Mouse (Mus musculus) layer of hippocampus, adult 2 months (tissue): ENCODE data around the gene Mrpl34. TPM values are rescaled to one million over a fixed set of nuclear protein-coding genes. Genes with fewer than 3 reads are reported as not detected.

ENCODE experiments used
- DNase-seq, 2 experiments: peaks; one replicate each; pipeline ENCODE4 v3.0.0; 2022; ENCODE audit warnings: low spot score in 2 of 2
- H3K27ac ChIP-seq: fragments of 200-600 bp; 2 replicates; pipeline ENCODE4 v1.8.1; 2022
- H3K4me3 ChIP-seq: fragments of 200-600 bp; 2 replicates; pipeline ENCODE4 v1.8.1; 2022; ENCODE audit warnings: mild to moderate bottlenecking
- CTCF ChIP-seq: fragments of 200-600 bp; conservative IDR thresholded peaks from 2 replicates; pipeline ENCODE4 v1.8.1; 2022; ENCODE audit warnings: antibody characterized with exemption, mild to moderate bottlenecking, moderate library complexity
- total RNA-seq, 2 experiments: library from RNA; stranded (reverse); gene quantifications; 2 replicates each; pipeline ENCODE4 v1.2.3; 2021

Mrpl34 gene
- total RNA-seq, 2 experiments from 2014 or later = 39.7 to 45.4 TPM

GRCm38 (mm10) chr8:71461152-71461840 is 3.5 kb upstream of the Mrpl34 start:
- no peak for DNase-seq
- no peak for TF ChIP-seq CTCF
- H3K4me3 ChIP-seq = peak overlapping the region; percentile 72; the same call in 1 of the 2 replicates
- no peak overlapping the region for H3K27ac ChIP-seq

GRCm38 (mm10) chr8:71462191-71462590 is 2.6 kb upstream of the Mrpl34 start:
- H3K27ac ChIP-seq = peak overlapping the region; percentile 96
- TF ChIP-seq CTCF = no peak
- no peak for DNase-seq
- H3K4me3 ChIP-seq = peak overlapping the region; percentile 72

- peak; percentile 65 to 74 for DNase-seq
- peak; percentile 30 for TF ChIP-seq CTCF
- Histone ChIP-seq H3K27ac (peak overlapping the region; percentile 96), H3K4me3 (peak overlapping the region; percentile 72)
Observed at GRCm38 (mm10) chr8:71462786-71463185, 2.0 kb upstream of the Mrpl34 start.

- H3K27ac ChIP-seq = peak within 1 kb of the TSS; percentile 96
- peak within 1 kb of the TSS; percentile 72 for H3K4me3 ChIP-seq
- DNase-seq = peak; percentile 97 to 98
- TF ChIP-seq CTCF = no peak
Observed at GRCm38 (mm10) chr8:71463188-71464033, 1.3 kb upstream of the Mrpl34 start, which contains the start of gene Abhd8. TSS of gene Abhd8 (minus strand) at chr8:71463655.

DNA sequence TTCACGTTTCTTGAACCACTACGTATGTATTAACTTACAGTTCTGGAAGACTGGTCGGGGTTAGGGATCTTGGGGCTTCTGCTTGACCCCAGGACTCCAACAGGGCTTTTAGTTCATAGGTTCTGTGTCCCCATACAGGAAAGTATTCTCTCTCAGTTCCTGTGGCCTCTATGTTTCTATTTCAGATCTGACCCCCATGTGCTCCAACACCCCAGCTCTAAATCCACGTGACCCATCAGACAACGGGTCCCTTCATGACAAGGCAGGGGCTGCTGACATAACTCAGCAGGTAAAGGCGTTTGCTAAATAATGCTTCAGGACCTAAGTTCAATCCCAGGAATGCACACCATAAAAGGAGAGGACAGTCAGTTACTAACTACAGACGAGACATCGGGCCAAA is 974 bp downstream of the Mrpl34 start:
- no peak for DNase-seq
- TF ChIP-seq CTCF = no peak
- Histone ChIP-seq H3K27ac (peak overlapping the region; percentile 95), H3K4me3 (peak overlapping the region; percentile 64)

DNA sequence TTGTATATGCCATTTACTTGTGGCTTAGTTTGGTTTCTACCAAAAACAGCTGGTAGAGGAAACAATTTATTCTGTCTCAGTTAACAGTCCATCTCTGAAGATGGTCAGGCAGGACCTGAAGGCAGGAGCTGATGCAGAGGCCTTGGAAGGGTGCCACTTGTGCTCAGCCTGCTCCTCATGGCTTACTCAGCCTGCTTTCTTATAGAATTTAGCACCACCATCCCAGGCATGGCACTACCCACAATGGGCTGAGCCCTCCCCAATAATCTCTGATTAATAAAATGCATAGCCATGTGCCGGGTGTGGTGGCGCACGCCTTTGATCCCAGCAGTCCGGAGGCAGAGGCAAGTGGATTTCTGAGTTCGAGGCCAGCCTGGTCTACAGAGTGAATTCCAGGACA is 1.4 kb downstream of the Mrpl34 start:
- TF ChIP-seq CTCF = no peak
- DNase-seq = no peak
- no peak overlapping the region for H3K4me3 ChIP-seq
- no peak overlapping the region for H3K27ac ChIP-seq

- no peak for DNase-seq
- TF ChIP-seq CTCF = no peak
- Histone ChIP-seq H3K4me3 (no peak overlapping the region), H3K27ac (no peak overlapping the region)
Observed at GRCm38 (mm10) chr8:71467201-71467600, 2.4 kb downstream of the Mrpl34 start.

GRCm38 (mm10) chr8:71468001-71468400 is 3.2 kb downstream of the Mrpl34 start:
- Histone ChIP-seq H3K27ac (no peak overlapping the region), H3K4me3 (no peak overlapping the region)
- TF ChIP-seq CTCF = no peak
- no peak for DNase-seq

DNA sequence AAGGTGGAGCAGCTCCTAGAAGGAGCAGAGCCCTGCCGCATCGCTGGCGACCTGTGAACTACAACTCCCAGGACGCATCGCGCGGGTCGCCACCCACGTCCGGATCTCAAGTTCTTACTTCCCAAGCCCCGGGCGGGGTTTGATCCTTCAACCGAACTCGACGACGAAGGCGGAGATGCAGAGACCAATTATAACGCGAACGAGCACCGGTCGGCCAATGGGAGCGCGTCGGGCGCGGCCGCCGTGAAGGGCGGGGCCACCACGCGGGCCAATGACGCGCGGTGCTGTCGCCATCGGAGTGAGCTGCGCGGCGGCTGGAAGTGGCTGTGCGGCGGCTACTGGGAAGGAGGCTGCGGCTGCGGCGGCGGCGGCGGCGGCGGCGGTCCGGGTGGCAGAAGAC is 4.2 kb downstream of the Mrpl34 start, which contains the start of gene Dda1:
Dda1 (plus strand) TSS at position 284 of the 400 bp plus-strand sequence.
- DNase-seq = peak; percentile 97 to 99
- no peak for TF ChIP-seq CTCF
- H3K27ac ChIP-seq = peak within 1 kb of the TSS; percentile 97
- H3K4me3 ChIP-seq = peak within 1 kb of the TSS; percentile 72

- Histone ChIP-seq H3K27ac (peak overlapping the region; percentile 97), H3K4me3 (peak overlapping the region; percentile 72)
- DNase-seq = peak in 1 of 2 experiments; percentile 48
- TF ChIP-seq CTCF = no peak
Observed at GRCm38 (mm10) chr8:71469411-71469810, 4.7 kb downstream of the Mrpl34 start.

GRCm38 (mm10) chr8:71470146-71470912 is 5.6 kb downstream of the Mrpl34 start:
- peak overlapping the region; percentile 97 for H3K27ac ChIP-seq
- no peak for DNase-seq
- TF ChIP-seq CTCF = no peak
- H3K4me3 ChIP-seq = peak overlapping the region; percentile 72

DNA sequence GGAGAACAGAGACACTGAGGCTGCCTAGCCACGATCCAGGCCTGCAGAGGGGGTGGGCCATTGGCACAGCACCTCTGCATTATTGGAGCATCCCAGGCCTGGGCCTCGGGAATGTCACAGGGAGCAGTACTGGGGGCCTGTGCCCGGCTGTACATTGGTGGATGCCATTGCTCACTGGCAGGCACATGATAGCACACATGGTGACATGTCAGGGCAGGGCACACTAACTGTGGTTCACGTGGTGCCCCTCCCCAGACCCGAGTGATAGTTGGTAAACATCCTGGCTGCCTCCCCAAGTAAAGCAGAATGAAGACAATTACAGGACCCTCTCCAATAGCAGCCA is 6.1 kb downstream of the Mrpl34 start:
- no peak overlapping the region for H3K27ac ChIP-seq
- DNase-seq = no peak
- no peak for TF ChIP-seq CTCF
- H3K4me3 ChIP-seq = no peak overlapping the region

- no peak for DNase-seq
- no peak overlapping the region for H3K27ac ChIP-seq
- H3K4me3 ChIP-seq = no peak overlapping the region
- no peak for TF ChIP-seq CTCF
Observed at GRCm38 (mm10) chr8:71471861-71472260, 7.1 kb downstream of the Mrpl34 start.
